Mouse (Mus musculus) ES-Bruce4 (cell line): ENCODE results near the gene Sftpd.

ENCODE experiments used
- CTCF ChIP-seq: IDR thresholded peaks from one replicate; pipeline ENCODE4 v1.8.1; 2011; ENCODE audit warnings: low read depth, low read length
- EP300 ChIP-seq: IDR thresholded peaks from 2 replicates; pipeline ENCODE4 v1.6.1; 2011; ENCODE audit warnings: low read depth, low read length; ENCODE audit not compliant: insufficient read depth
- POLR2A ChIP-seq: IDR thresholded peaks from one replicate; pipeline ENCODE4 v1.8.1; 2011; ENCODE audit warnings: low read length; ENCODE audit not compliant: insufficient read depth

GRCm38 (mm10) chr14:41174802-41175201, 10.1 kb downstream of the Sftpd start:
- TF ChIP-seq POLR2A: no peak
- TF ChIP-seq CTCF: no peak
- TF ChIP-seq EP300: no peak
